Mouse (Mus musculus): ENCODE data around the gene Cs.
A peak's percentile ranks its signal among the peaks of the same experiment; 100 is the strongest.
"Not testable (repeated sequence)": the region's sequence is repeated elsewhere in the genome, so short reads cannot be mapped to it uniquely, and the experiment has no call there.

The Cs gene

DNA sequence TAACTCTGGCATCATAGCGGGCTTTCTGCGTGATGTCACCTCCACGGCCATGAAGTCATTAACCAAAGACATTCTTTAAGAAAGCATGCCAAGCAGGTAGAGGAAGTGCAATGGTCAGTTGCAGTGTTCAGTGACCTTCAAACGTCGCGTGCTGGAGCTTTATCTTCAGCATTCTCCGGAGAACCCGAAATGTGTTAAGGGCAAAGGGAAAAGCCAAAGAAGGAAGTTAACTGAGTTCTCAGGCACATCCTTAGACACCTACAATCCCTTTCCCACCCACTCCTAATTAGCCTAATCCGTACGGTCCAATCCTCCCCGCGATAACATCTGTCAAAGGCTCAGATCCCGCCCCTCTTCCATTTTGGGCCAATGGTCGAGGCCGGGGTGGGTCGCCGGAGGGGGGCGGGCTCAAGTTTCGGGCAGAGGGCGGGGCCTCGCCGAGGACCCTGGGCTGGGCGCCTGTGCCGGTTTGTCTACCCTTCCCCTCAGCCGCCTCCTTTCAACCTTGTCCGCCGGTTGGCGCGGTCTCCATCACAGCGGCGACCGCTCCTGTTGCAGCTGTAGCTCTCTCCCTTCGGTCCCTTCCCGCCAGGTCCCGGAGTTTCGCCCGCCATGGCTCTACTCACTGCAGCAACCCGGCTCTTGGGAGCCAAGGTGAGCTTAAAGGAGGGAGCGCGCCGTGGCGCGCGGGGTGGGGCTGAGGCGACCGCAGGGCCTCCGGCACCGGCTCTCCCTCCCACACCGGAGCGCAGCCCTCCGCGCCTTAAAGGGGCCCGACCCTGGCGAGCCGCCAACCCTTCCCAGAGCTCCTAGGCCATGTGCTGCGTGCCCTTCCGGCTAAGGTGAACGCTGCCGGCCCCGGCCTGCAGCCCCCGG, at the start of gene Cs:
Gene Cs (plus strand): TSS at position 429 of the 876 bp plus-strand sequence.
- DNase-seq (ENCODE audit: low spot score in 2 of 2): peak; percentile 96 to 97

DNA sequence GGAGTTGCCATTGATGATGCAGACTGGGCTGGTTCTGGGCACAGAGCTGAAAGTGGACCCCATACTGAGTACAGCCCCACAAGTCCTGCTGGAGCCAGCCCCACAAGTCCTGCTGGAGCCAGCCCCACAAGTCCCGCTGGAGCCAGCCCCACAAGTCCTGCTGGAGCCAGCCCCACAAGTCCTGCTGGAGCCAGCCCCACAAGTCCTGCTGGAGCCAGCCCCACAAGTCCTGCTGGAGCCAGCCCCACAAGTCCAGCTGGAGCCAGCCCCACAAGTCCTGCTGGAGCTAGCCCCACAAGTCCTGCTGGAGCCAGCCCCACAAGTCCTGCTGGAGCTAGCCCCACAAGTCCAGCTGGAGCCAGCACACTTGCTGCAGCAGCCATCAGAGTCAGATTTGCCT, 46.9 kb upstream of the Cs start:
- not testable (repeated sequence) for DNase-seq (ENCODE audit: low spot score in 2 of 2)

DNA sequence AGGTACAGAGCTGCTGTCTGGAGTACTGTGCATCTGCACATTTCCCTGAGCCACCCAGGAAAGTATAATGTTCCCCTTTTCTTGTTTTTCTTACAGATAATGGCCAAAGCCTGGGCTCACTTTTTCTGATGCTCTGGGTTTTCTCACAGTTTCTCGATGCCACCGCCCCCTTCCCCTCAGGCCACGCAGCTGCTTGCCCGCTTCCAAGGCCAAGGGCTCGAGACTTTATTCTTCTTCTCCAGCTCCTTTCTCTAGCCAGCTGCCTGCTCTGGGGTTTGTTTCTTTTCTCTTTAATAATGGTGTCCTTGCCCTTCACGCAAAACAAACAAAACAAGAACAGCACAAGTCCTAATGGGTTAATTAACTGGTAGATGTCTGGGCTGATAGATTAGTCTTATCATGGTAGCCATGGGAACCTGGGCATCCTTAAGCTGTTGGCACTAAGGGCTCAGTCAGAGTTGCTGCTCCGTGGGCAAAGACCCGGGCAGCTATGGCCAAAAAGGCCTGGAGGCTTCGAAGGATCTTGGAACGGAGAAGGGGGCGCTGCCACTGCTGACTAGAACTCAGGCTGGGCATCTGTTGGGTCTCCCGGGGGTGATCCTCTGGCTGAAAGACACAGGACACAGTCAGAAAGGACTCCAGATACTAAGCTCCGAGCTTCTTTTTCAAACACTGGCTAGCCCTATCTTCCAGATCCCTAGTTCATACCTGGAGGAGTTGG, 41.0 kb upstream of the Cs start:
- no peak for DNase-seq (ENCODE audit: low spot score in 2 of 2)

DNA sequence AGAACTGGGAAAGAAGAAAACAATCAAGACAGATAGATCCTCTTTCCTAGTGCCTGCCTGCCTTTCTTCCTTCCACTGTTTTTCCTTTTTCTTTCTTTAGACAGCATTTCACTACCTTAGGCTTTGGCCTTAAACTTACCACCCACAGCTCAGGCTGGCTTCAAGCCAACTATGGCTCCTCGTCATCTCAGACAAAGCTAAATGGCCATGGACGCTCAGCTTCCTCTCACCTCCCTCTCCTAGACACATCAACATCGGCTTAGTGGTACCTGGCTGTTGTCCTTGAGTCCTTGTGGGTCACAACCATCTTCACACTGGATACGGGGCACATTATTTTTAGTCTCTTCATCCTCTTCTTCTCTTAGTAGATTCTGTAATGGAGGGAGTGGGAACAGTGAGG, 40.3 kb upstream of the Cs start:
- no peak for DNase-seq (ENCODE audit: low spot score in 2 of 2)

DNA sequence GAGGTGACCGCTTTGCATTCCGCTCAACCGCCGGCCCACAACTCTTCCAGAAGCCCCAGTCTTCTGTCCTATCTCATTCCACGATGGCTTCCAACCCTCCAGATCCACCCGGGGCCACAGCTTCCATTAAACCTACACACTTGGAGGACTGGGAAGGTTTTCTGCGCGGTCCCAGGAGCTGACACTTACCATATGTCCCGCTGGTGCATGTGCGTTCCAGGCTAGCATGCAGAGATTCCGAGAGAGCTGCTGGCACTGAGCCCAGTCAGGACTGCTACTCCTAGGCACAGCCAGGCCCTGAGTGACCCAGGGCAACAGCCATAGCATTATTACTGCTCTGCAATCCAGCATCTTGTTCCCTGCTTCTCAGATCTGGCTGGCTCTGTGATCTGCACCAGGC, 39.9 kb upstream of the Cs start:
- no peak for DNase-seq (ENCODE audit: low spot score in 2 of 2)

DNA sequence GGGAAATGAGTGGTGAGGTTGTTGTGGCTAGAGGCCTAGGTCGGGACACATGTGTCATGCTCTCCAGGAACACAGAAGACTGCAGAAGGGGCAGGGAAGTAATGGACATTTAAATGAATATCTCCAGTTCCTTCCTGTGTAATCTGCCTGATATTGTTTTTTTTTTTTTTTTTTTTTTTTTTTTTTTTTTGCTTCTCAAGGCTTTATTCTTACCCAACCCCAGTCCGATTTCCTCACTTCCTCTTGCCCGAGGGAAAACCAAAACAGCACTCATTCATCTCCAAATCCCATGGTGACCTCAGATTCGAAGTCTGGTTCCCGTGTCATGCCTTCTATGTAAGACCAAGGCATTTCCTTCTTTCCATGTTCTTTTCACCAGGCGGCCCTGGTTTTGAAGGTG, 39.3 kb upstream of the Cs start:
- DNase-seq (ENCODE audit: low spot score in 2 of 2): no peak

DNA sequence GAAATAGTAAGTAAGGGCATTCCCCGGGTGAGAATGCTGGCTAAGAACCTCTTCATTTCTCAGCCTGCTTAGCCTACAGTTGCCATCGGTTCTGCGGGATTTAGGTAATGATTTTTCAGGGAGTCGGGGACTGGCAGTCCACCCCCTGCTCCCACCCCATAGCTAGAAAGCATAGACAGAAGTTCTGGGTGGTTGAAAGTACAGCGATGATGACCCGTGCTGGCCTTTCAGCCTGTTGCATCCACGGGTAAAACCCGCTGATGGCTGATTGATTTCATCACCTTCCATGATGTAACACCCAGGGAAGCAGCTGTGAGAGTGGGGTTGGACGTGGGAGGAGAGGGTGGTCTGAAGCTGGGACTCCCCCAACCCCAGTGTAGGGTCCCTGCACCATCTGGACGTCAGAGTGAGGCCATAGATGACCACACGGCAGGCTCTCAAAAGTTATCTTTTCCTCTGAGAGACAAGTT, 38.8 kb upstream of the Cs start, which contains the start of gene Il23a:
Gene Il23a (minus strand): TSS at position 51 of the 470 bp plus-strand sequence.
- no peak for DNase-seq (ENCODE audit: low spot score in 2 of 2)

DNA sequence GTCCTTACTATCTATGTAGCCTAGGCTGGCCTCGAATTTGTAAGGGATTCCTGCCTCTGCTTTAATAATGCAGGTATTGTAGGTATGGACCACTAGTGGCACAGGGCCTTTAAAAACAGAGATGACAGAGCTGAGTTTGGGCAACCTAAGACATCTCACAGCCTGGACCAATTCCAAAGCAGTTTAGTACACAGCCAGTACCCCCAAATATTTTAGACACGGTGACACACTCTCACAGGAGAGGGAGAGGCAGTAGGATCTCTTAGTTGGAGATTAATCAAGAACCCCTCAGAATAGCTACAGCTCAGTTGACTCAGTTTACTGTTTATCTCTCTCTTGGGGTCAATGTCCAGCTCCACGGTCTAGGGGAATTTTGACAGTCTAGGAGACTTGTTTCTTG, 35.2 kb upstream of the Cs start:
- no peak for DNase-seq (ENCODE audit: low spot score in 2 of 2)

DNA sequence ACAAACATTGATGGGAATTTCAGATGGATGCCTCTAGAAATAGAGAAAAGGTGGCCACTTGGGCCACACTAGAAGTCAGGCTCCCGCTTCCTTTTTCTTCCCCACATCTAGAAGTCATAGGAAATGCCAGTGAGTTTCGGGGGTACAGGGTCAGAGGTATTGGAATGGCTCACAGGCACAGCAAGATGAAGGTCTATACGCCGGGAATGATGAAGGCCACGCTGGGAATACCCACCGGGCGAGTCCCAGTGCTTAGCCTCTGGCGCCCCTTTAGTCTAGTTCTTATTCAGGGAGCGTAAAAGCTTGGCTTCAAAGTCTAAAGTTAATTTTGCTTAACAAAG, 34.8 kb upstream of the Cs start:
- no peak for DNase-seq (ENCODE audit: low spot score in 2 of 2)

DNA sequence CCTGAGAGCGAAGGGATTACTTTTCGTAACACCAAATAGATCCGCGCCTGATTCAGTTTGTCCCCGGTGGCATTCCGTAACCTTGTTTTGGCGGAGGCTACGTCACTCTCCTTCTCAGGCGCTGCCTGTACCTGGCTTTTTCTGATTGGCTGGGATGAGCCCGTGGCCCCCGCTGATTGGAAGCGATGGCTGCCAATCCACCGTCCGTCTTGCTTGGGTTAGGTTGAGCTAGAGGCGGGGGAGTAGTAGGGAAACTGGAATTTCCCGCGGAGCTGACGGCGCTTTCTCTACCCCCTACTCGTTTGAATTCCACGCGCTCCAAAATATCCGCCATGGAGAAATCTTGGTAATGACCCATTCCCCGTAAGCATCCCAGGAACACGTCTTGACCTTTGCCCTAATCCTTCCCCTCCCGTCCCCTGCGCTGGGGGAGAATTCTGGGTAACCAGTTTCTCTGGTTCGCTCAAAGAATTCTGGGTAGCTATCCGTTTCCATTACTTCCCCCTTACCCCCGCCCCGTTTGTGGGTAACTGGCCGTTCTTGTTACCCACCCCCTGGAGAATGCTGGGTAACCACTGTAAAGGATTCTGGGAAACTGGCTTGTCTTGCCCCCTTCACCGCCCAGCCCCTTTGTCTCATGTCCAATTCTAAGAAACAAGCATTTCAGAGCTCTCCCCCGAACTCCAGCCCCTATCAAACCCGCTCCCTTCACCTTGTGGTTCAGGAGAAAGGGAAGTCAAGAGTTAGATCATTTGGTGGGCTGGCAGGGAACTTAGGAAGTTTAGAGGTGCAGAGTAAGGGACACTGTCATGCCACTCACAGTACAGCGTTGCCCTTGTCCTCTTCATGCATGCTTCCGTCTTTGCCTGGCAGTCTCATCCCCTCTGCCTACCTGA, 34.2 kb upstream of the Cs start, which contains the start of gene Pan2:
Gene Pan2 (plus strand): TSS at position 210 of the 896 bp plus-strand sequence.
- peak; percentile 99 for DNase-seq (ENCODE audit: low spot score in 2 of 2)

DNA sequence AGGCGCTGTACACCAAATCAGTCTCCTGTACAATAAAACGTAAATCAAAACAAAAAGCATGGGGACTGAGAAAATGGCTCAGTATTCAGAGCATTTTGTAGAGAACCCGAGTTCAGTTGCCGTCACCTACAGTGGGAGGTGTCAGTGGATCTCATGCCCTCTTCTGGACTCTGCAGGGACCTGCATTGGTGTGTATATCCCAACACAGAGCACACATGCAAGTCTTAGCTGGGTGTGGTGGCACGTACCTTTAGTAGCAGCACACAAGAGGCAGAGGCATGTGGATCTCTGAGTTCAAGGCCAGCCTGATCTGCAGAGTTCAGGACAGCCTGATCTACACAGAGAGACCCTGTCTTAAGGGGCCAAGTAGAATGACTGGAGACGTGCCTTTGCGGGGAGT, 27.9 kb upstream of the Cs start:
- no peak for DNase-seq (ENCODE audit: low spot score in 2 of 2)

DNA sequence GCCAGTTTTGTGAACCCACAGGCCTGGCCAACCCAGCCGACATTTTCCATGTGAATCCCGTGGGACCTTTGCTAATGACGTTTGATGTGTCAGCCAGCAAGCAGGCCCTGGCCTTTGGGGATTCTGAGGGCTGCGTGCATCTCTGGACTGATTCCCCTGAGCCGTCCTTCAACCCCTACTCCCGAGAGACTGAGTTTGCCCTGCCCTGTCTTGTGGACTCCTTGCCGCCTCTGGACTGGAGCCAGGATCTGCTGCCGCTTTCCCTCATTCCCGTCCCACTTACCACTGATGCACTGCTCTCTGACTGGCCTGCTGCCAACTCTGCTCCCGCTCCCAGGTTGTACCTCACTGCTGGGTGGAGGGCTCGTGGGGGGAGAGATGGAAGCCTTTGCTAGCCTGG, 27.4 kb upstream of the Cs start:
- no peak for DNase-seq (ENCODE audit: low spot score in 2 of 2)

DNA sequence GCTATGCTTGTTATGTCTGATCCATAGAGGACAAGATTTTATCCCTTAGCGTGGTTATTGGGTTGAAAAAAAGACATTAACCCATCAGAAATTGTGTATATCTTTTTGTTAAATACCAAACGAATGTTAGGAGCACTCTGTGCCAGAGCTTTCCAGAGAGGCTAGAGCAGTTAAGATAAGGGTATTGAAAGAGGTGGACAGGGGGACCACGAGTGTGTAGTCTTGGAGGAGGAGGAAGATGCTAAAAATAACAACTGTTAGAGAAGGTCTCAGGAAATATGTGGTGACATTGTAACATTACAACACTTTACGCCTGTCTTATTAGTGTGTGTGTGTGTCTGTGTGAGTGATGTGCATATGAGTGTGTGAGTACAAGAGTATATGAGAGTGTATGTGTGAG, 26.6 kb upstream of the Cs start:
- DNase-seq (ENCODE audit: low spot score in 2 of 2): no peak

DNA sequence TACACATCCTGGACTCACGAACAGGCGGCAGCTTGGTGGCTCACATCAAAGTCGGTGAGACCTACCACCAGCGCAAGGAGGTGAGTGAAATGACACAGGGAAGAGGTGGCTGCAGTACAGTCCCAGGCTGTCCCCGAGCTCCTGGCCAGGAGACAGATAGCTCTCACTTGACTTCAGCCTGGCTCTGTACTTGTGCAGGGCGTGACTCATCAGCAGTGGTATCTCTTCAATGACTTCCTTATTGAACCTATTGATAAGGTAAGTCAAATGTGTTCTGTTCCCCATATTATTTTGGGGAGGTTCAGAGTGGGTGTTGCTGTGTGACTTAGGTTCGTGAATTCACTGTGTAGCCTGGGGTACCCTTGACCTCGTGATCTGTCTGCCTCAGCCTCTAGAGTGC, 22.0 kb upstream of the Cs start:
- no peak for DNase-seq (ENCODE audit: low spot score in 2 of 2)

DNA sequence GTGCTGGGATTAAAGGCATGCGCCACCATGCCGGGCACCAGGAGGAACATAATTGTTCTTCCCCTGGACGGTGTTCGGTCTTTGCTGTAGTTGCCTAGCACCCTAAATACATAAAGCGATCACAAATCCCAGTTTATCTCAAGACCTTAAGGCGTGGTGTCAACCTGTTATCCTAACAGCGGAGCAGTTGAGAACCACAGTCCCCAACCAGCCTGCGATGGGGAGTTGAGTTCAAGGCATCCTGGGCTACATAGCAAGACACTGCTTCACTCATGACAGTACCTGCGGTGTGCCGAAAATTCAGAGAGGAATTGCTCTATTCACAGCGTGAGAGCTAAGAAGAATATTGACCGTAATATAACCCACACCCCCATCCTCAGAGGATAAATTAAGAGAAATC, 15.9 kb upstream of the Cs start:
- DNase-seq (ENCODE audit: low spot score in 2 of 2): no peak

DNA sequence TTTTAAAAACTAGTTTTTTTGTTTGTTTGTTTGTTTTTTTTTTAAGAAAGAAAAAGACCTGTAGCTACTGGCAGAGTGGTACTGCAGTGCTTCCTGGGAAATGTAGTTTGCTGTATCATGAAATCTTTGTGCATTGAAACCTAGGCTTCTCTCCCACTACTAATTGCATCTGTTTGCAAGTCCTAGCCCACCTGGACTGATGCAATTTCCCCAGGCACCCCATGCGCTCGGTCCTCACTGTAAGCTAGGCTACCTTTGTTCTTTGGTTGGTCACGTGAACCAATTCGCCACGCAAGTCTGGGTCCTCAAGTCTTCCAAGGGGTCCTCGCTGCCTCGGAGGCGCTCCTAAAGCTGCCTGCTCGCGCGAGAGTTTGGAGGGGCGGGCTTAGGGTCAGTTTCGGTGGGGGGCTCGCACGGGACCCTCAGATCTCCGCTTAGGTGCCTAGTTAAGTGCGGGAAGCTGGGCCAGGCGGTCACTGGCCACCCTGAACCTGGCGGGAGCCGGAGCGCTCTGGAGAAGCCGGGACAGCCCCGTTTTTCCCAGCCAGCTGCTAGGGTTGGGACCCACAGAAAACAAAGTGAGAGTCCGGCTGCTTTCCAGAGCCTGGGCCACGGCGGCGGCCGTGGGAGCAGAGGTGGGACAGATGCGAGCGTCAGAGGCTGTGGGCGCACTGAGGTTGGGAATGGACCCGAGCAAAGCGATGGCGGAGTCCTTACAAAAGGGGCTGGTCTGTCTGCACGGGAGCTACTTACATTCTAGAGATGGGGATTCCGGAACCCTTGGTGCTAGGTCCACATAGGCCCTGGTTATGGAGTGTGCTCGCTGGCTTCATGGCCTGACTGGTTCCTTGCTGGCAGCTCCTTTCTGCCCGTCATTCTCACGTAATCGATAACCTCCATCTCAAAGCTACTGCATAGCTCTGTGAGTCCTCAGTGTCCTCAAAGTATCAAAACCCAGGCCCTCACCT, 15.1 kb upstream of the Cs start, which contains the start of gene Cnpy2:
Gene Cnpy2 (plus strand): TSS at position 319 of the 968 bp plus-strand sequence.
- peak; percentile 73 to 79 for DNase-seq (ENCODE audit: low spot score in 2 of 2)

DNA sequence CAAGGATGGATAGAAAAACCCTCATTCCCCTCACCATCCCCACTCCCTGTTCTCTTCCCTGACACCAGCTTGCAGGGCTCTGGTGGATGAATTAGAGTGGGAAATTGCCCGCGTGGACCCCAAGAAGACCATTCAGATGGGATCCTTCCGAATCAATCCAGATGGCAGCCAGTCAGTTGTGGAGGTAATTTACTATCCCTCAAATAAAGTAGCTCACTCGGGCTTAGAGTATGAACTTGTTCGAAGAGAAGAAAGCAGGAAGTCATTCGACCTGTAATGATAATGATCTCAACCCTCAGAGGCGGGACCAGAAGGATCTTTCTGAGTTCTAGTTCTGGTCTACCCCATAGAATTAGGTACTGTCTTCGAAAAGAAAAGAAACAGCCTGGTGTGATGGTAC, 14.0 kb upstream of the Cs start:
- no peak for DNase-seq (ENCODE audit: low spot score in 2 of 2)

DNA sequence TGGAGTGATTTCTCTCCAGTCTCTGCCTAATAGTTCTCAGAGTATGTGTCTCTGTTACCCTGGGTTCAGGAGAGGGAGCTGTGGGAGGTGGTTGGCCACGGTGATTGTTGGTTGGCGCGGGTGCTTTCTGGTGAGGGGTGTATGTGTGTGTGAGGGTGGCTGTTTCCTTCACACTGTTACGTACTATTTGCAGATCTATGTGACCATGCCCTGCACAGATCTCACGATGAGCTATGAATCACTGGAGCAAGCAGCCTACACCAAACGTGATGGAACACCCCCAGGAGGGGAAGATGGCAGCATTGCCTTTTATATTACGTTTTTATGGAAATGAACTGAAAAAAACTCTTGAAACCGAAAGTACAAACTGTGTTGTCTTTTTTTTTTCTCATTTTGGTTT, 10.7 kb upstream of the Cs start:
- DNase-seq (ENCODE audit: low spot score in 2 of 2): no peak

DNA sequence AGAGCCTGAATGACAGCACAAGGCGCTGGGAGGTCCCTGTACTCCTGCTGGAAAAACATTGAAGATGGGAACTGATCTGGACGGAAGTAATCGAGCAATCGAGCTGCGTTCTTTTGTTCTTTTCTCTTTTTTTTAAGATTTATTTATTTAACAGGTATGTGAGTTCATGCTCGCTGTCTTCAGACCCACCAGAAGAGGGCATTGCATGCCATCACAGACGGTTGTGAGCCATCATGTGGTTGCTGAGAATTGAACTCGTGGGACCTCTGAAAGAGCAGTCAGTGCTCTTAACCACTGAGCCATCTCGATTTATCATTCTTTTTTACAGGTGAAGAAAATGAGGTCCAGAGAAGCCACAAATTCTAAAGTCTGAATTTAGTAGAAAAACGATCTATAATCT, 9.9 kb upstream of the Cs start:
- no peak for DNase-seq (ENCODE audit: low spot score in 2 of 2)

DNA sequence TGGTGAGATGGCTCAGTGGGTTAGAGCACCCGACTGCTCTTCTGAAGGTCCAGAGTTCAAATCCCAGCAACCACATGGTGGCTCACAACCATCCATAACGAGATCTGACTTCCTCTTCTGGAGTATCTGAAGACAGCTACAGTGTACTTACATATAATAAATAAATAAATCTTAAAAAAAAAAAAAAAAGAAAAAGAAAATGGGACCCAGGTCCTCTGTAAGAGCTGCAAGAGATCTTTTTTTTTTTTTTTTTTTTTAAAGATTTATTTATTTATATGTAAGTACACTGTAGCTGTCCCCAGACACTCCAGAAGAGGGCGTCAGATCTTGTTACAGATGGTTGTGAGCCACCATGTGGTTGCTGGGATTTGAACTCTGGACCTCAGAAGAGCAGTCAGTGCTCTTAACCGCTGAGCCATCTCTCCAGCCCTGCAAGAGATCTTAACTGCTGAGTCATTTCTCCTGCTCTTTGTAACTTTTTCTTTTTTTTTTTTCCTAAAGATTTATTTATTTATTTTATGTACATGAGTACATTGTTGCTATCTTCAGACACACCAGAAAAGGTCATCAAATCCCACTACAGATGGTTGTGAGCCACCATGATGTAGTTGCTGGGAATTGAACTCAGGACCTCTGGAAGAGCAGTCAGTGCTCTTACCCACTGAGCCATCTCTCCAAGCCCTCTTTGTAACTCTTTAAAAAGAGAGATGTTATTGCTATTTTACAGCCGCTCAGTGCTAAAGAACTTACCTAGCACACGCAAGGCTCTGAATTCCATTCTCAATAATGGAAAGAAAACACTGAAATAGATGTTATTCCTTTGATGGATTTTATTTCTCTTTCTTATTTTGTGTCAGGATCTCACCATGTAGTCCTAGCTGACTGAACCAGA, 4.9 kb upstream of the Cs start:
- not testable (repeated sequence) for DNase-seq (ENCODE audit: low spot score in 2 of 2)

All from spleen, postnatal 36 days (tissue).